Mouse (Mus musculus): ENCODE data around the gene Glod5.

GRCm38 (mm10) chrX:8018286-8018685 lies at the start of gene Glod5:
- no peak for TF ChIP-seq CTCF (IDR thresholded peaks at IDR 0.05; ENCODE audit: extremely low read depth, insufficient read depth, insufficient read length, insufficient replicate concordance)
- TF ChIP-seq POLR2A (IDR thresholded peaks at IDR 0.05; ENCODE audit: low read depth, low read length): no peak
